In genomic region chr15:13084746-13085145, GRCm38 (mm10) we compare ENCODE assay signal across 20 mouse cellular contexts.
DNase-seq lines count a peak whose midpoint lies in the region; ATAC-seq and TF ChIP-seq lines count a peak whose summit lies in the region.
"Had no signal": no experiment of that assay in that cellular context is flagged by ENCODE, and none has a peak within 500 bp of the region (broad histone marks: within the 10 kb centered on the region; RNA-seq: fewer than 3 reads in every experiment).

No protein-coding gene starts in this region.

- no peaks in the 10 kb centered on the region for H3K27me3 ChIP-seq in kidney, embryonic 16.5 days (ENCODE audit: insufficient read depth, low read length)
- no peaks in the 10 kb centered on the region for H3K27me3 ChIP-seq in forebrain, postnatal 0 days (ENCODE audit: insufficient read depth, low read length)
- H3K27me3 ChIP-seq: CH12.LX; embryonic facial prominence, embryonic 12.5 days; forebrain, embryonic 15.5 days; heart, embryonic 12.5 days; intestine, embryonic 15.5 days; Patski had no signal

- DNase-seq in ovary, adult 18-20 months (ENCODE audit: low spot score) = peak; percentile 5
- DNase-seq in ovary, postnatal 14 days (ENCODE audit: low spot score) = no peak
- peak; percentile 58 for DNase-seq in adrenal gland, adult 2 months
- peak; percentile 29 for DNase-seq in adrenal gland, postnatal 25 days
- no peak for DNase-seq in forebrain, postnatal 0 days
- no peak for DNase-seq in left cerebral cortex, adult 18-20 months (ENCODE audit: low spot score in 2 of 2)
- DNase-seq: cerebellum, adult 11 months; cerebellum, adult 8-10 months; cerebellum, postnatal 14 days; embryo, embryonic 11 days; gastrocnemius, postnatal 10 days had no signal

- no peaks in the 10 kb centered on the region for H3K9me3 ChIP-seq in kidney, embryonic 16.5 days (ENCODE audit: low read length)
- no peaks in the 10 kb centered on the region for H3K9me3 ChIP-seq in forebrain, postnatal 0 days (ENCODE audit: low read length)
- H3K9me3 ChIP-seq: embryonic facial prominence, embryonic 12.5 days; forebrain, embryonic 15.5 days; heart, embryonic 12.5 days; hindbrain, embryonic 10.5 days; intestine, embryonic 15.5 days had no signal

- H3K27ac ChIP-seq in kidney, embryonic 16.5 days (ENCODE audit: low read length) = no peak overlapping the region
- H3K27ac ChIP-seq in forebrain, postnatal 0 days (ENCODE audit: low read depth, low read length) = no peak overlapping the region
- H3K27ac ChIP-seq: embryonic facial prominence, embryonic 12.5 days; forebrain, embryonic 15.5 days; hindbrain, embryonic 10.5 days; hindbrain, embryonic 14.5 days; intestine, embryonic 15.5 days had no signal

- WGBS in kidney, embryonic 16.5 days = 69% methylated on average over 9 of the region's 9 CpGs
- 89% methylated on average over 9 of the region's 9 CpGs for WGBS in forebrain, postnatal 0 days

- H3K4me2 ChIP-seq in kidney, embryonic 16.5 days (replicated peaks; ENCODE audit: low read depth, low read length) = no peak overlapping the region
- no peak overlapping the region for H3K4me2 ChIP-seq in forebrain, postnatal 0 days (ENCODE audit: low read depth)
- H3K4me2 ChIP-seq: embryonic facial prominence, embryonic 12.5 days; forebrain, embryonic 15.5 days; heart, embryonic 12.5 days; hindbrain, embryonic 14.5 days; intestine, embryonic 15.5 days had no signal

- no peak for ATAC-seq in kidney, embryonic 16.5 days (ENCODE audit: low FRiP score, low TSS enrichment)
- no peak for ATAC-seq in forebrain, postnatal 0 days
- ATAC-seq: forebrain, embryonic 15.5 days; intestine, embryonic 15.5 days; Patski had no signal

- H3K9ac ChIP-seq in kidney, embryonic 16.5 days (replicated peaks; ENCODE audit: low read length) = no peak overlapping the region
- H3K9ac ChIP-seq in forebrain, postnatal 0 days = no peak overlapping the region
- H3K9ac ChIP-seq: embryonic facial prominence, embryonic 12.5 days; forebrain, embryonic 15.5 days; heart, embryonic 12.5 days; hindbrain, embryonic 14.5 days; intestine, embryonic 15.5 days had no signal

- H3K4me1 ChIP-seq in kidney, embryonic 16.5 days (ENCODE audit: insufficient read depth, low read length) = no peaks in the 10 kb centered on the region
- no peaks in the 10 kb centered on the region for H3K4me1 ChIP-seq in forebrain, postnatal 0 days (ENCODE audit: insufficient read depth)
- H3K4me1 ChIP-seq: embryonic facial prominence, embryonic 12.5 days; forebrain, embryonic 15.5 days; intestine, embryonic 15.5 days had no signal

- H3K36me3 ChIP-seq in kidney, embryonic 16.5 days (ENCODE audit: insufficient read depth, low read length) = no peaks in the 10 kb centered on the region
- no peaks in the 10 kb centered on the region for H3K36me3 ChIP-seq in forebrain, postnatal 0 days (ENCODE audit: insufficient read depth)
- H3K36me3 ChIP-seq: embryonic facial prominence, embryonic 12.5 days; forebrain, embryonic 15.5 days; heart, embryonic 12.5 days; intestine, embryonic 15.5 days had no signal

- H3K4me3 ChIP-seq in kidney, embryonic 16.5 days (ENCODE audit: low read length) = no peak overlapping the region
- no peak overlapping the region for H3K4me3 ChIP-seq in forebrain, postnatal 0 days (ENCODE audit: low read depth, low read length)
- H3K4me3 ChIP-seq: embryonic facial prominence, embryonic 12.5 days; forebrain, embryonic 15.5 days; heart, embryonic 12.5 days; hindbrain, embryonic 10.5 days; intestine, embryonic 15.5 days had no signal

- no peak for TF ChIP-seq CTCF in forebrain, postnatal 0 days (IDR thresholded peaks at IDR 0.05; ENCODE audit: low read depth)

Comparison
In these comparisons a context has a peak if more than half of its experiments do, and no peak if none do; other contexts are left out.
1. DNase-seq: peak in ovary, adult 18-20 months (single experiment), adrenal gland, adult 2 months (single experiment) and adrenal gland, postnatal 25 days (single experiment); none in ovary, postnatal 14 days (single experiment), forebrain, postnatal 0 days (single experiment) and left cerebral cortex, adult 18-20 months (0 of 2).